Mouse (Mus musculus): ENCODE data around the gene Gm42906.

DNA sequence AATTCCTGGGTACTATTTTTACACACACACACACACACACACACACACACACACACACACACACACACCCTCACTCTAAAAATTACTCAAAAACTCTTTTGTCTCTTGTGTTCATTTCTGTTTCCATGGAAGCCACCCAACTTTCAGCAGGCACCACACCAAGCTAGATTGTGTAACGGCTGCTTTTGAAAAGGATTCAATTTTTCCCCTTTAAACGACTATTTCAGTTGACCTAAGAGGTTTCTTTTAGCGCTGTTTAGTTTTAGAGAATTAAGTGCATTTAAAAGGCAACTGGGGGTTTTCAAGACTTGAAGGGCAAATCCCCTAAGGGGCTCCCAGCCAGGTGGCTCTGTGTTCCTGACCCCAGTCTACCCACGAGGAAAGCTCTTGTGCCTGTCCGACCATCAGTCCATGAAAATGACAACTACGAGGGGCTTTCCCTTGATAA, 317.5 kb downstream of the Gm42906 start:
- no peak for TF ChIP-seq EP300 (optimal IDR thresholded peaks at IDR 0.05)
- no peak for TF ChIP-seq CTCF (IDR thresholded peaks at IDR 0.05; ENCODE audit: low read depth)

All from stomach, postnatal 0 days (tissue).